Mouse (Mus musculus): ENCODE data around the gene Xiap. TPM values are rescaled to one million over a fixed set of nuclear protein-coding genes. Genes with fewer than 3 reads are reported as not detected.

The Xiap gene
- total and polyA plus RNA-seq, 3 experiments = 46.9 to 72.5 (median 70.0) TPM

GRCm38 (mm10) chrX:42033111-42033693 lies 26.3 kb upstream of the Xiap start:
- DNase-seq (ENCODE audit: low spot score) (peak; percentile 10), ATAC-seq (ENCODE audit: extremely low read depth, insufficient number of reproducible peaks, low FRiP score, poor library complexity, severe bottlenecking) (peak; percentile 45; the same call in 1 of the 2 replicates)
- Histone ChIP-seq H3K4me3 (ENCODE audit: low read depth, low read length) (no peak overlapping the region; the same call in 1 of the 2 replicates), H3K4me1 (ENCODE audit: insufficient read depth, low read depth, low read length) (peaks cover 6% of the 10 kb centered on the region), H3K9me3 (replicated peaks) (no peaks in the 10 kb centered on the region), H3K27me3 (ENCODE audit: insufficient read depth, low read length) (no peaks in the 10 kb centered on the region), H3K36me3 (replicated peaks) (no peaks in the 10 kb centered on the region)
- TF ChIP-seq GATA2 (IDR thresholded peaks at IDR 0.05; ENCODE audit: borderline replicate concordance, low read depth, low read length) (no peak), POLR2AphosphoS5 (IDR thresholded peaks at IDR 0.05; ENCODE audit: insufficient replicate concordance, low read depth, low read length) (no peak), GATA1 (IDR thresholded peaks at IDR 0.05; ENCODE audit: borderline replicate concordance, low read length) (no peak), TAL1 (conservative IDR thresholded peaks at IDR 0.05; ENCODE audit: low read depth, low read length) (no peak), CTCF (IDR thresholded peaks at IDR 0.05; ENCODE audit: low read depth, low read length) (no peak; the same call in 1 of the 2 replicates)

- no peaks in the 10 kb centered on the region for H3K36me3 ChIP-seq (replicated peaks)
- TF ChIP-seq POLR2AphosphoS5 (IDR thresholded peaks at IDR 0.05; ENCODE audit: insufficient replicate concordance, low read depth, low read length) (no peak), GATA1 (IDR thresholded peaks at IDR 0.05; ENCODE audit: borderline replicate concordance, low read length) (no peak), GATA2 (IDR thresholded peaks at IDR 0.05; ENCODE audit: borderline replicate concordance, low read depth, low read length) (no peak), CTCF (IDR thresholded peaks at IDR 0.05; ENCODE audit: low read depth, low read length) (no peak), TAL1 (conservative IDR thresholded peaks at IDR 0.05; ENCODE audit: low read depth, low read length) (no peak)
- no peak overlapping the region for H3K4me3 ChIP-seq (ENCODE audit: low read depth, low read length)
- DNase-seq (ENCODE audit: low spot score) (no peak), ATAC-seq (ENCODE audit: extremely low read depth, insufficient number of reproducible peaks, low FRiP score, poor library complexity, severe bottlenecking) (no peak)
- no peaks in the 10 kb centered on the region for H3K9me3 ChIP-seq (replicated peaks)
- peaks cover 6% of the 10 kb centered on the region for H3K4me1 ChIP-seq (ENCODE audit: insufficient read depth, low read depth, low read length)
- no peaks in the 10 kb centered on the region for H3K27me3 ChIP-seq (ENCODE audit: insufficient read depth, low read length)
Observed at GRCm38 (mm10) chrX:42033911-42034310, 25.6 kb upstream of the Xiap start.

GRCm38 (mm10) chrX:42039481-42039880 lies 20.0 kb upstream of the Xiap start:
- Histone ChIP-seq H3K4me1 (ENCODE audit: insufficient read depth, low read depth, low read length) (no peaks in the 10 kb centered on the region), H3K9me3 (replicated peaks) (no peaks in the 10 kb centered on the region), H3K27me3 (ENCODE audit: insufficient read depth, low read length) (no peaks in the 10 kb centered on the region), H3K36me3 (replicated peaks) (no peaks in the 10 kb centered on the region), H3K4me3 (ENCODE audit: low read depth, low read length) (no peak overlapping the region)
- TF ChIP-seq POLR2AphosphoS5 (IDR thresholded peaks at IDR 0.05; ENCODE audit: insufficient replicate concordance, low read depth, low read length) (no peak), CTCF (IDR thresholded peaks at IDR 0.05; ENCODE audit: low read depth, low read length) (no peak), GATA2 (IDR thresholded peaks at IDR 0.05; ENCODE audit: borderline replicate concordance, low read depth, low read length) (no peak), GATA1 (IDR thresholded peaks at IDR 0.05; ENCODE audit: borderline replicate concordance, low read length) (no peak), TAL1 (conservative IDR thresholded peaks at IDR 0.05; ENCODE audit: low read depth, low read length) (no peak)
- no peak for DNase-seq (ENCODE audit: low spot score)
- ATAC-seq (ENCODE audit: extremely low read depth, insufficient number of reproducible peaks, low FRiP score, poor library complexity, severe bottlenecking) = no peak

GRCm38 (mm10) chrX:42044935-42045334 lies 14.5 kb upstream of the Xiap start:
- no peaks in the 10 kb centered on the region for H3K36me3 ChIP-seq (replicated peaks)
- no peak for ATAC-seq (ENCODE audit: extremely low read depth, insufficient number of reproducible peaks, low FRiP score, poor library complexity, severe bottlenecking)
- H3K4me1 ChIP-seq (ENCODE audit: insufficient read depth, low read depth, low read length) = no peaks in the 10 kb centered on the region
- no peaks in the 10 kb centered on the region for H3K9me3 ChIP-seq (replicated peaks)
- DNase-seq (ENCODE audit: low spot score) = no peak
- TF ChIP-seq CTCF (IDR thresholded peaks at IDR 0.05; ENCODE audit: low read depth, low read length) (no peak), GATA2 (IDR thresholded peaks at IDR 0.05; ENCODE audit: borderline replicate concordance, low read depth, low read length) (no peak), POLR2AphosphoS5 (IDR thresholded peaks at IDR 0.05; ENCODE audit: insufficient replicate concordance, low read depth, low read length) (no peak), GATA1 (IDR thresholded peaks at IDR 0.05; ENCODE audit: borderline replicate concordance, low read length) (no peak), TAL1 (conservative IDR thresholded peaks at IDR 0.05; ENCODE audit: low read depth, low read length) (no peak)
- no peak overlapping the region for H3K4me3 ChIP-seq (ENCODE audit: low read depth, low read length)
- no peaks in the 10 kb centered on the region for H3K27me3 ChIP-seq (ENCODE audit: insufficient read depth, low read length)

GRCm38 (mm10) chrX:42050652-42051643 lies 8.5 kb upstream of the Xiap start:
- no peak for TF ChIP-seq POLR2AphosphoS5 (IDR thresholded peaks at IDR 0.05; ENCODE audit: insufficient replicate concordance, low read depth, low read length)
- no peak for TF ChIP-seq GATA2 (IDR thresholded peaks at IDR 0.05; ENCODE audit: borderline replicate concordance, low read depth, low read length)
- TF ChIP-seq GATA1 (IDR thresholded peaks at IDR 0.05; ENCODE audit: borderline replicate concordance, low read length) = no peak
- TF ChIP-seq CTCF (IDR thresholded peaks at IDR 0.05; ENCODE audit: low read depth, low read length) = no peak
- no peak for TF ChIP-seq TAL1 (conservative IDR thresholded peaks at IDR 0.05; ENCODE audit: low read depth, low read length)
- Histone ChIP-seq H3K4me1 (ENCODE audit: insufficient read depth, low read depth, low read length) (peaks cover 9% of the 10 kb centered on the region), H3K36me3 (replicated peaks) (no peaks in the 10 kb centered on the region), H3K4me3 (ENCODE audit: low read depth, low read length) (no peak overlapping the region), H3K9me3 (replicated peaks) (no peaks in the 10 kb centered on the region), H3K27me3 (ENCODE audit: insufficient read depth, low read length) (no peaks in the 10 kb centered on the region)
- ATAC-seq (ENCODE audit: extremely low read depth, insufficient number of reproducible peaks, low FRiP score, poor library complexity, severe bottlenecking) (no peak), DNase-seq (ENCODE audit: low spot score) (no peak)

- no peak for ATAC-seq (ENCODE audit: extremely low read depth, insufficient number of reproducible peaks, low FRiP score, poor library complexity, severe bottlenecking)
- Histone ChIP-seq H3K4me3 (ENCODE audit: low read depth, low read length) (no peak overlapping the region), H3K9me3 (replicated peaks) (no peaks in the 10 kb centered on the region), H3K27me3 (ENCODE audit: insufficient read depth, low read length) (no peaks in the 10 kb centered on the region), H3K4me1 (ENCODE audit: insufficient read depth, low read depth, low read length) (no peaks in the 10 kb centered on the region), H3K36me3 (replicated peaks) (no peaks in the 10 kb centered on the region)
- DNase-seq (ENCODE audit: low spot score) = no peak
- TF ChIP-seq GATA1 (IDR thresholded peaks at IDR 0.05; ENCODE audit: borderline replicate concordance, low read length) (no peak), POLR2AphosphoS5 (IDR thresholded peaks at IDR 0.05; ENCODE audit: insufficient replicate concordance, low read depth, low read length) (no peak), CTCF (IDR thresholded peaks at IDR 0.05; ENCODE audit: low read depth, low read length) (no peak), GATA2 (IDR thresholded peaks at IDR 0.05; ENCODE audit: borderline replicate concordance, low read depth, low read length) (no peak), TAL1 (conservative IDR thresholded peaks at IDR 0.05; ENCODE audit: low read depth, low read length) (no peak)
Observed at GRCm38 (mm10) chrX:42057012-42057411, 2.5 kb upstream of the Xiap start.

Data from G1E (cell line).